Mouse (Mus musculus) kidney, adult 2 months (tissue): ENCODE measurements around the gene Sdc4.

Experiments used
- CTCF ChIP-seq: fragments of 200-500 bp; conservative IDR thresholded peaks from 2 replicates; pipeline ENCODE4 v1.5.1; 2011; ENCODE audit warnings: low read depth, mild to moderate bottlenecking, control low read depth, low read length, moderate library complexity, mixed read lengths; ENCODE audit not compliant: insufficient read depth, insufficient read length
- POLR2A ChIP-seq: fragments of 200-500 bp; IDR thresholded peaks from one replicate; pipeline ENCODE4 v1.6.1; 2011; ENCODE audit warnings: low read depth, low read length, control low read depth

GRCm38 (mm10) chr2:164386953-164387352 is 56.7 kb downstream of the Sdc4 start:
- TF ChIP-seq POLR2A: no peak
- peak; percentile 52 for TF ChIP-seq CTCF
